Mouse (Mus musculus) MEL (cell line): ENCODE measurements around the gene Trabd. TPM values are rescaled to one million over a fixed set of nuclear protein-coding genes. Genes with fewer than 3 reads are reported as not detected.
A peak's percentile ranks its signal among the peaks of the same experiment; 100 is the strongest.

Source experiments
- DNase-seq: peaks from one replicate; pipeline ENCODE4 v3.0.0; 2011; ENCODE audit warnings: low read depth, low spot score
- H3K27ac ChIP-seq: 2 replicates; pipeline ENCODE4 v1.5.1; 2012; ENCODE audit warnings: low read depth, mild to moderate bottlenecking, control low read depth, low read length, moderate library complexity; ENCODE audit not compliant: control insufficient read depth
- H3K27me3 ChIP-seq, 2 experiments: fragments of 150-350 bp in 1 of 2; sonication (generic) in 1 of 2; 2 replicates each; pipeline ENCODE4 v1.6.1; 2012; ENCODE audit warnings: low read length in 2 of 2, mild to moderate bottlenecking in 2 of 2, improper control_type of control experiment in 1 of 2, moderate library complexity in 1 of 2; ENCODE audit not compliant: insufficient read depth in 2 of 2, control insufficient read depth in 1 of 2
- H3K36me3 ChIP-seq, 2 experiments: 2 replicates each; pipeline ENCODE4 v1.6.1; 2012 to 2014; ENCODE audit warnings: low read length in 2 of 2, improper control_type of control experiment in 1 of 2, inconsistent platforms in 1 of 2, mild to moderate bottlenecking in 1 of 2; ENCODE audit not compliant: insufficient read depth in 2 of 2, control insufficient read depth in 1 of 2
- H3K4me1 ChIP-seq, 2 experiments: fragments of 150-350 bp in 1 of 2; sonication (generic) in 1 of 2; 2 replicates each; pipeline ENCODE4 v1.6.1; 2012; ENCODE audit warnings: low read length in 2 of 2, improper control_type of control experiment in 1 of 2, mild to moderate bottlenecking in 1 of 2; ENCODE audit not compliant: insufficient read depth in 2 of 2, control insufficient read depth in 1 of 2
- H3K4me3 ChIP-seq, 2 experiments: fragments of 150-350 bp in 1 of 2; sonication (generic) in 1 of 2; 2 replicates each; pipeline ENCODE4 v1.5.1; 2012; ENCODE audit warnings: low read depth in 2 of 2, low read length in 2 of 2, mild to moderate bottlenecking in 2 of 2, moderate library complexity in 2 of 2, control low read depth in 1 of 2, improper control_type of control experiment in 1 of 2; ENCODE audit not compliant: control insufficient read depth in 1 of 2, insufficient read depth in 1 of 2
- H3K79me2 ChIP-seq: 2 replicates; pipeline ENCODE4 v1.6.1; 2012; ENCODE audit warnings: mild to moderate bottlenecking, low read length, moderate library complexity; ENCODE audit not compliant: control insufficient read depth, poor library complexity, insufficient read depth
- H3K9ac ChIP-seq: 2 replicates; pipeline ENCODE4 v1.6.1; 2012; ENCODE audit warnings: low read depth, mild to moderate bottlenecking, control low read depth, low read length, moderate library complexity; ENCODE audit not compliant: control insufficient read depth, poor library complexity, severe bottlenecking
- H3K9me3 ChIP-seq: fragments of 150-350 bp; sonication (generic); replicated peaks from 2 replicates; pipeline ENCODE4 v1.6.1; 2012; ENCODE audit warnings: mild to moderate bottlenecking, low read length, improper control_type of control experiment, moderate library complexity; ENCODE audit not compliant: insufficient read depth
- BHLHE40 ChIP-seq: IDR thresholded peaks from 2 replicates; pipeline ENCODE4 v1.6.1; 2012; ENCODE audit warnings: low read depth, mild to moderate bottlenecking, inconsistent platforms, low read length, improper control_type of control experiment, borderline replicate concordance
- CHD2 ChIP-seq: IDR thresholded peaks from 2 replicates; pipeline ENCODE4 v1.6.1; 2011; ENCODE audit warnings: low read length, improper control_type of control experiment
- ELF1 ChIP-seq: IDR thresholded peaks from 2 replicates; pipeline ENCODE4 v1.6.1; 2014; ENCODE audit warnings: low read depth, mild to moderate bottlenecking, inconsistent platforms, low read length, improper control_type of control experiment, moderate library complexity
- ETS1 ChIP-seq: IDR thresholded peaks from 2 replicates; pipeline ENCODE4 v1.6.1; 2012; ENCODE audit warnings: low read depth, mild to moderate bottlenecking, inconsistent platforms, low read length, improper control_type of control experiment, moderate library complexity
- HCFC1 ChIP-seq: IDR thresholded peaks from 2 replicates; pipeline ENCODE4 v1.6.1; 2012; ENCODE audit warnings: low read depth, mild to moderate bottlenecking, inconsistent platforms, low read length, improper control_type of control experiment, moderate library complexity
- JUND ChIP-seq: IDR thresholded peaks from 2 replicates; pipeline ENCODE4 v1.6.1; 2011; ENCODE audit warnings: low read depth, mild to moderate bottlenecking, improper control_type of control experiment, low read length
- KAT2A ChIP-seq: conservative IDR thresholded peaks from 2 replicates; pipeline ENCODE4 v1.6.1; 2012; ENCODE audit warnings: low read depth, low read length, improper control_type of control experiment, inconsistent platforms
- MAFK ChIP-seq: IDR thresholded peaks from 2 replicates; pipeline ENCODE4 v1.6.1; 2011; ENCODE audit warnings: low read depth, mild to moderate bottlenecking, low read length, improper control_type of control experiment, borderline replicate concordance
- MYC ChIP-seq: IDR thresholded peaks from 2 replicates; pipeline ENCODE4 v1.6.1; 2011; ENCODE audit warnings: low read depth, mild to moderate bottlenecking, low read length, improper control_type of control experiment, moderate library complexity
- NRF1 ChIP-seq: IDR thresholded peaks from 2 replicates; pipeline ENCODE4 v1.6.1; 2014; ENCODE audit warnings: low read depth, mild to moderate bottlenecking, inconsistent platforms, low read length, improper control_type of control experiment, moderate library complexity; ENCODE audit not compliant: poor library complexity, insufficient read depth, severe bottlenecking
- POLR2A ChIP-seq, 2 experiments: IDR thresholded peaks; 2 replicates each; pipeline ENCODE4 v1.6.1; 2011 to 2012; ENCODE audit warnings: low read length in 2 of 2, mild to moderate bottlenecking in 2 of 2, control low read depth in 1 of 2, improper control_type of control experiment in 1 of 2, low read depth in 1 of 2, moderate library complexity in 1 of 2; ENCODE audit not compliant: control insufficient read depth in 1 of 2, insufficient read depth in 1 of 2, poor library complexity in 1 of 2
- POLR2AphosphoS2 ChIP-seq: IDR thresholded peaks from 2 replicates; pipeline ENCODE4 v1.6.1; 2011; ENCODE audit warnings: low read length, improper control_type of control experiment
- POLR2AphosphoS5 ChIP-seq: IDR thresholded peaks from 2 replicates; pipeline ENCODE4 v1.6.1; 2012; ENCODE audit warnings: low read depth, borderline replicate concordance, mild to moderate bottlenecking, inconsistent platforms, low read length, moderate library complexity, mixed read lengths
- RCOR1 ChIP-seq: IDR thresholded peaks from 2 replicates; pipeline ENCODE4 v1.6.1; 2012; ENCODE audit warnings: low read depth, mild to moderate bottlenecking, inconsistent platforms, low read length, improper control_type of control experiment
- SIN3A ChIP-seq: IDR thresholded peaks from 2 replicates; pipeline ENCODE4 v1.6.1; 2012; ENCODE audit warnings: low read length, improper control_type of control experiment, inconsistent platforms
- SMC3 ChIP-seq: IDR thresholded peaks from 2 replicates; pipeline ENCODE4 v1.6.1; 2011; ENCODE audit warnings: low read depth, low read length, improper control_type of control experiment
- TBP ChIP-seq: IDR thresholded peaks from 2 replicates; pipeline ENCODE4 v1.8.0; 2011; ENCODE audit warnings: low read depth, low read length, improper control_type of control experiment
- TCF12 ChIP-seq: IDR thresholded peaks from 2 replicates; pipeline ENCODE4 v1.6.1; 2014; ENCODE audit warnings: low read depth, mild to moderate bottlenecking, inconsistent platforms, low read length, improper control_type of control experiment, moderate library complexity
- USF1 ChIP-seq: IDR thresholded peaks from 2 replicates; pipeline ENCODE4 v1.6.1; 2014; ENCODE audit warnings: low read depth, mild to moderate bottlenecking, inconsistent platforms, low read length, improper control_type of control experiment, moderate library complexity
- USF2 ChIP-seq, 2 experiments: IDR thresholded peaks; 2 replicates each; pipeline ENCODE4 v1.6.1; 2011 to 2012; ENCODE audit warnings: improper control_type of control experiment in 2 of 2, low read length in 2 of 2, borderline replicate concordance in 1 of 2, inconsistent platforms in 1 of 2, low read depth in 1 of 2, mild to moderate bottlenecking in 1 of 2; ENCODE audit not compliant: insufficient read depth in 1 of 2
- ZC3H11A ChIP-seq: IDR thresholded peaks from 2 replicates; pipeline ENCODE4 v1.6.1; 2012; ENCODE audit warnings: low read depth, mild to moderate bottlenecking, inconsistent platforms, low read length, improper control_type of control experiment
- ZNF384 ChIP-seq: IDR thresholded peaks from 2 replicates; pipeline ENCODE4 v1.6.1; 2012; ENCODE audit warnings: low read depth, mild to moderate bottlenecking, inconsistent platforms, low read length, improper control_type of control experiment
- polyA plus RNA-seq, 2 experiments: library from polyadenylated mRNA; stranded (reverse) in 1 of 2; unstranded in 1 of 2; fragments of >175 nt in 1 of 2; fragments of >200 nt in 1 of 2; gene quantifications; 2 replicates each; pipeline versions ENCODE4 v1.2.1 to v1.2.4; 2012; ENCODE audit warnings: low replicate concordance in 2 of 2, low read depth in 1 of 2; ENCODE audit not compliant: insufficient read length in 2 of 2, insufficient read depth in 1 of 2, missing spikeins in 1 of 2
- total RNA-seq: library from RNA; depleted of rRNA; stranded (reverse); fragments of 300-350 nt; gene quantifications from 2 replicates; pipeline ENCODE4 v1.2.3, GENCODE M21; 2012

Gene Trabd
- total and polyA plus RNA-seq, 3 experiments = 45.9 to 81.4 TPM; not detected in 1

- H3K27me3 ChIP-seq = peaks cover 0 to 4% of the 10 kb centered on the region in 2 experiments; a peak in 1 of 4 replicates
Measured at GRCm38 (mm10) chr15:89070606-89071005, 4.3 kb upstream of the Trabd start.

GRCm38 (mm10) chr15:89073993-89074603 lies 826 bp upstream of the Trabd start:
- DNase-seq = peak; percentile 35
- H3K27me3 ChIP-seq = peaks cover 0 to 4% of the 10 kb centered on the region in 2 experiments; a peak in 1 of 4 replicates
- H3K79me2 ChIP-seq = peaks cover 20% of the 10 kb centered on the region
- H3K4me1 ChIP-seq = peaks cover 0 to 24% of the 10 kb centered on the region in 2 experiments; a peak in 3 of 4 replicates
- TF ChIP-seq MYC (no peak), KAT2A (no peak), POLR2AphosphoS5 (no peak), ELF1 (no peak), ZNF384 (peak; percentile 84), ZC3H11A (no peak)
- no peak overlapping the region for H3K9ac ChIP-seq
- H3K4me3 ChIP-seq = no peak overlapping the region
- peaks cover 0 to 15% of the 10 kb centered on the region in 2 experiments; a peak in 2 of 4 replicates for H3K36me3 ChIP-seq
- no peak overlapping the region for H3K27ac ChIP-seq
- no peaks in the 10 kb centered on the region for H3K9me3 ChIP-seq

More at GRCm38 (mm10) chr15:89070606-89071005, 4.3 kb upstream of the Trabd start:
- Histone ChIP-seq H3K36me3 (peaks cover 0 to 5% of the 10 kb centered on the region in 2 experiments; a peak in 1 of 4 replicates), H3K27ac (no peak overlapping the region), H3K4me3 (no peak overlapping the region), H3K9me3 (no peaks in the 10 kb centered on the region), H3K79me2 (peaks cover 2% of the 10 kb centered on the region; the same call in 1 of the 2 replicates), H3K4me1 (0 out of 4 replicates have a peak, but pooled peaks cover 0 to 6% of the 10 kb centered on the region in 2 experiments), H3K9ac (no peak overlapping the region)
- no peak for DNase-seq
- TF ChIP-seq SIN3A = no peak
- TF ChIP-seq TCF12 = no peak
- no peak for TF ChIP-seq POLR2AphosphoS2
- no peak for TF ChIP-seq USF2 (IDR thresholded peaks at IDR 0.05; ENCODE audit: borderline replicate concordance in 1 of 2, insufficient read depth in 1 of 2, low read depth in 1 of 2, low read length in 2 of 2)
- no peak for TF ChIP-seq NRF1
- no peak for TF ChIP-seq TBP
- TF ChIP-seq ETS1 = no peak
- no peak for TF ChIP-seq POLR2A (IDR thresholded peaks at IDR 0.05; ENCODE audit: control insufficient read depth in 1 of 2, insufficient read depth in 1 of 2, low read depth in 1 of 2, low read length in 2 of 2, poor library complexity in 1 of 2)
- TF ChIP-seq JUND = no peak
- TF ChIP-seq RCOR1 = no peak
- no peak for TF ChIP-seq USF1
- no peak for TF ChIP-seq BHLHE40
- no peak for TF ChIP-seq MAFK
- no peak for TF ChIP-seq KAT2A
- TF ChIP-seq SMC3 = no peak
- no peak for TF ChIP-seq CHD2
- no peak for TF ChIP-seq HCFC1
